Mouse (Mus musculus): Measurements from ENCODE around the gene Hs6st1.

Gene Hs6st1

DNA sequence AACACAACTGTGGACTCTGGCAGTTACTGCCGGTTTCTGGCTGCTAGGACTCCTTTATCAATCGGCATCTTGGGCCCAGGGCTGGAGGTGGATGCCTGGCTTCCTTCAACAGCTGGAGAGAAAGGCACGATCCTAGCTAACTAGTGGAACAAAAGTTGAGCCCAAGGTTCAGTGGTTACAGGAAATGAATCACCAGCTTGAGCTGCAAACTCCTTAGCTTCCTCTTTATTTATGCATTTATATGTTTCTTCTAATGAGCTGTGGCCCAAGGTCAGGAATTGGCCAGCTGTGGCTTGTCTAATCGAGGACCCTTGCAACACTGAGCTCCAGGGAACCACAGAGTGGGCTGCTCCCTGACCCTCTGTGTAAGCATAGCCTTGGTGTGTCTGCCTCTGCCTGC lies 60.9 kb downstream of the Hs6st1 start:
- DNase-seq (ENCODE audit: low read depth, low spot score): no peak

DNA sequence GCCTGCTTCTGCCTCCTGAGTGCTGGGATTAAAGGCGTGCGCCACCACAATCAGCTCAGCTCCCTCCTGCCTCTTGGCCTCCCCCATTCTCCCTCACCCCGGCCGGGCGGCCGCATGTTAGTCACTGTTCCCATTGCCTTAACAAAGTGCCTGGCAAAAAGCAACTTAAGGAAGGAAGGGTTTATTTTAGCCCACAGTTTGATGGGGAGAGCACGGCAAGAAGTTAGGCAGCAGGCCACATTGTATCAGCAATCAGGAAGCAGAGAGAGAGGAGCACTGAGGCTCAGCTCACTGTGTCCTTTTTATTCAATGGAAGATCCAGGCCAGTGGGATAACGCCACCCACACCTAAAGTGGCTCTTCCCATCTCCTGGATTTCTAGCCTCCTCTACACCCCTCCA lies 61.7 kb downstream of the Hs6st1 start:
- DNase-seq (ENCODE audit: low read depth, low spot score): no peak

DNA sequence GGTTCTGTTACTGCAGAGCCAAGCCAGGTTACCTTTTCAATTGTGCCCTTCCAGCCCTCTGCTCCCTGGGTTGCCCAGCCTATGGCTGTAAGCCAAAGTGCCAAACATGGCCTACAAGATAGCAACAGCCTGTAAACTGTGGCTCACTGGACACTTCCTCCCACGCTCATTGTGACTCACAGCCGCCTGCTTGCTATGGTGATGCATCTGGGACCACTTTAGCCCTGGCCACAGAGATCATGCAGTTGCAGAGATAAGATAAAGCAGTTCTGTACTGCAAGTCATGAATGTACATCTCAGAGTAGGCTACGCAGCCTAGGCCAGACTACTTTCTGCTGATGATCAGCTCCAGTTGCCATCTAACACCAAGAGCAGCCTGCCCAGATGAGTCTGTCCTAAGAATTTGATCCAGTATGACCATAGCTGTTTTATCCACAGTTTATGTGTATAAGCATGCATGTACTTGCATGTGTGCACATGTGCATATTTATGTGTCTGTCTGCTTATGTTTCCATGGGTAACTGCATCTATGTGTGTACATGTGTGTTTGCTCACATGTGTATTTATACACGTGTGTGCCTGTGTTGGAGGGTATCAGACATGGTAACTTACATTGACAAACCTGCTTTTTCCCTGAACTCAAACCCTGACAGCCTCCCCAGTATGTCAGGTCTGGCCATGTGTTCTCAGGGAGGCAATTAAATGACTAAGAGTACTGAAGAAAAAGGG lies 62.3 kb downstream of the Hs6st1 start:
- no peak for DNase-seq (ENCODE audit: low read depth, low spot score)

DNA sequence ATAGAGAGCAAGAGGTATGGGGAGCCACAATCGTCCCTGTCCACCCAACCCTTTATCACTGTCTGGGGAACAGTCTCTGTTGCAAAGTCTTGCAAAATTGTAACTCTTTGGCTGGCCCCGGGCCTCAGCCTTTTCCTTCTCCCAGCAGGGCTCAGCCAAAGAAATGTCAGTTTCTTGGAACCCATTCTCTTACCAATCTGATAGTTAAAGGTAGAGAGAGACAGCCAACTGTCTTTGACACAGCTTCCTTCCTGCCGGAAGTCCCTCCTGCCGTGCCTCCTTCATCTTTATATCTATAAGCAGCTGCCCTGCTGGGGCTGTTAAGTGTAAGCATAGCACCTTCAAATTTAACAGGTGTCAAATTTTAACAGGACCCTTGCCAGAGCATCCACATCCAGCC lies 63.0 kb downstream of the Hs6st1 start:
- no peak for DNase-seq (ENCODE audit: low read depth, low spot score)

DNA sequence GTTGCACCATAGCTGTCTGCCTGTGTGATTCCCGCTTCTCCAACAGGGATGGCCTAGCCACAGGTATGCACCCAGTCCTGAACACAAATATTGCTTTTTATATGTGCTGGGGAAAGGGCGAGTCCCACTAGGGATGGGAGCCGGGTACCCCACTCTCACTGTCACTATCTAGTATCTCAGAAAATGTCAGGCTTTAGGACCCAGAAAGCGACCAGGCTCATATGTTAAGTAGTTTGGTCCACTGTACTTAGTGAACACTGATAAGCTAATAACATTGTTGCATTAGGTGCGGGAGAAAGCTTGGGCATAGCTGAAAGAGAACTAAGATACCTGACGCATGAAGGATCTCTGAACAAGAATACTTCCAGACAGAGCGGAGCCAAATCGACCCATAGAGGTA lies 63.6 kb downstream of the Hs6st1 start:
- DNase-seq (ENCODE audit: low read depth, low spot score): no peak

DNA sequence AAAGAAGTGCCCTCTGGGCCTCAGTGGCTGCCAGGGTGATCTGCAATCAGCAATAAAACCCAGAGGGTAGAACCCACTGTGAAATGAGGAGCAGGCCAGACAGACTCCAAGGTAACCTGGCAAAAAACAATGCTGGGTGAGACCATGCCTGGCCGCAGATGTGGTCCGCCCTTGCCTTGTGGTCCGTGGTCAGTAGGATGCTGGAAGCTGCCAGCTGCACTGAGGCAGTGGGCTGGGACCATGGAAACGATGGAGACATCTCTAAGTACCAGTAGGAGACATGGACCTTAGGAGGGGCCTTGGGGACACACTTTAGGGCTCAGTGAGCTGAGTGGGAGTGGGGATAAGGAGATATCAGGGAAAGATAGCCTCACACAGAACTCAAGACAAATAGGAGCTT lies 64.0 kb downstream of the Hs6st1 start:
- no peak for DNase-seq (ENCODE audit: low read depth, low spot score)

DNA sequence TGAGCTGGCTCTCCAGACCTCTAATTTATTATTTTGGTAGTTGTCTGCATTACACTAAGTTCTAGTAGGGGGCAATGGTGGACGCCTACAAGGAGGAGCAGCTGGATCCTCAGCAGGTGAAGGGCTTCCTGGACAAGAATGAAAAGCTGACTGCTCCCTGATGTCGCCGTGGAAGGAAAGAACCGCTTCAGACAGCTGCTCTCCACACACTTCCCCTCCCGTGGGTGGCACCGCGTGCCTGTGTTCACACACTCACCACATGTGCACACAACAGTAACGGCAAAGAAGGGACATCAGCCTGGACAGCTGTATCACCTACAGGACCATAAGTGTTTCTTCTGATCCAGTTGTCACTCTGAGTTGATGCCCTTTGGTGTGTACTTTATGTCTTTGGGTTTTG lies 64.8 kb downstream of the Hs6st1 start:
- no peak for DNase-seq (ENCODE audit: low read depth, low spot score)

DNA sequence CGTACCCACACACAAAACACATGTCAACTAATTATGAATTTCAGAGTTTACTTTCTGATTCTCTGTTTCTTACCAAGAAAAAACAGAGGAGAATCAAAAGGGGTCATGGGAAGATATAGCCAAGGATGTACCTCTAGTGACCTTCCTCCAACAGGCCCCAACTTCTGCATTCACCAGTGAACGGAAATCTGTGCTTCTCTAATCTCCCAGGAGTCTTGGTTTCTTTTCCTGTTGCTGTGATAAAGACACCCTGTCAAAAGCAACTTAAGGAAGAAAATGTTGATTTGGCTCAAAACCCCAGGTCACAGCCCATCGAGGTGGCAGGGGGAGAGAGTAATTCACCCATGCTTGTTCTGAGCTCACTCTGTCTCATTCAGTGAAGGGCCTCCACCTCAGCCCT lies 65.4 kb downstream of the Hs6st1 start:
- no peak for DNase-seq (ENCODE audit: low read depth, low spot score)

DNA sequence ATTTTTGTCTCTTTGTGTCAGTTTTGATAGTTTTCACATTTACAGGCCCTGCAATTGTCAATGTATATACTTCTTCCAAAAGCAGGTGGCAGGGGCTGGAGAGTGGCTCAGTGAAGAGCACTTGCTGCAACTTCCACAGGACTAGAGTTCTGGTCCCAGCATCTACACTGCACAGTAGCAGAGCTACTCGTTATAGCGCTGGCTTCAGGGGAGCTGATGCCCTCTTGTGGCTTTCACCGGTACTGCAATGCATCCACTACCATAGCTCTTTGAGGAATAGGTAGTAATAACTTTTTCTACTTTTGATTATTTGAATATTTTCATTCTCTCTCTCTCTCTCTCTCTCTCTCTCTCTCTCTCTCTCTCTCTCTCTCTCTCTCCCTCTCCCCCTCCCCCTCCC lies 66.4 kb downstream of the Hs6st1 start:
- DNase-seq (ENCODE audit: low read depth, low spot score): peak; percentile 66

DNA sequence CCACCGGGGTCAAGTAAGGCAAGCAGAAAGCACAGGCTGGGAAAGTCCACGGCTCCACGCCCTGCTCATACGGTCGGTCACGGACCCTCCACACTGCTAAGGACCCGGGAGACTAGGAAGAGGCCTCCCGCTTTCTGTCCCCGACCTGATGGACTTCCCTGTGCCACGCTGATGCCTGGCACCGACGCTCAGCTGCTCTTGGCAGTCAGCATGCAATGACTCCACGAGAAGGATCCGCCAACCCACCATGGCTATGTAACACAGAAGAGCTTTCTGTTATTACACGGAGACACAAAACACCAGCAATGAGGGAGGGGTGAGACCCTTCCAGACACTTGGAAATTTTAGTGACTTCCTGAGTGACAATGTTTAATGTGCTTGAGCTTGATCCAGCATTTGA lies 72.1 kb downstream of the Hs6st1 start:
- DNase-seq (ENCODE audit: low read depth, low spot score): no peak

DNA sequence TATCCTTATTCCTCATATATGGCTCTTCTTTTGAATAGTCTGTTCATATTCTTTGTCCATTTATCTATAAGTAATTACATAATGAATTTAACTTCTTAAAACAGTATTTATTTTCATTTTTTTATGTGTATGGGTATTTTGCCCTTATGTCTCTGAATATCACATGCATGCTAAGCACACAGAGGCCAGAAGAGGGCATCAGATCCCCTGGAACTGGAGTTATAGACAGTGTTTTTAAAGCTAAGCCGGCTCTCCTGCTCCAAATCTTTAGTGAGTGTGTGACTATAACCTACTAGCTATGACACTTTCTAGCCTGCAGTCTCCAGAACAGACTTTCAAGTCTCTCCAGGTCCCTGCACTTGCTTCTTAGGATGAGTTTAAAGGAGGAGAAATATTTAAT lies 76.8 kb downstream of the Hs6st1 start:
- no peak for DNase-seq (ENCODE audit: low read depth, low spot score)

DNA sequence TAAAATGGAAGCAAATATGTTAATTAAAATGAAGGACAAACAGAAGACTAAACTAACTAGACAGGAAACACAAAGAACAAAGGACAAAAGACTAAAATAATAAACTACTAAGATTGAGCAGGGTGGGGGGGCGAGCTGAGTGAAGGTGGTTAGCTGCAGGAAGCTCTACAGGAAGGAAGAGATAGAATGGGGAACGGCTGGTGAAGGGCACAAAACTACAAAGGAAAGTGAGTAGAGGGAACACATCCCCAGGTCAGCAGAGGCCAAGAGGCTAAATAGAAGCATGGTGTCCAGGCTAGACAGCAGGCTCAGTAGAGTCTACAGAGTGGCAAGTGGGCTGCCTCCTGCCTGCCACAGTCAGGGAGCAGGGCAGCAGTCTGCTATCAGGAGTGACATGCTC lies 80.6 kb downstream of the Hs6st1 start:
- no peak for DNase-seq (ENCODE audit: low read depth, low spot score)

DNA sequence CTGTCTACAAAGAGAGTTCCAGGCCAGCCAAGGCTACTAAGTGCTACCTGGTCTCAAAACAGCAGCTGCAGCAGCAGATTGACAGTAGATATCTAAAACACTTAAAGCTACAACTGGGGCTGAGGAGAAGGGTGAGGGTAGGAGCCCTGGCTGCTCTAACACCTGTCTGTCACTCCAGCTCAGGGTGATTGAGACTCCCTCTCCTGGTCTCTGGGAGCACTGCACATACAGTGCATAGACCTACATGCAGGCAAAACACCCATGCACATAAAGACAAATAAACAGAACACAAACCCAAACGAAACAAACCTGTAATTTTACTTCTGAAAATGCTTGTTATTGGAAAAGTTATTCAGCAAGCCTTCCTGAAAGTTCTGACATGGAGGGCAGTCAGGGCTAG lies 81.2 kb downstream of the Hs6st1 start:
- no peak for DNase-seq (ENCODE audit: low read depth, low spot score)

Measured in forelimb bud, embryonic 11.5 days (tissue).